Mouse (Mus musculus) ES-Bruce4 (cell line): Measurements from ENCODE around the gene Ikzf1.

Source experiments
- CTCF ChIP-seq: IDR thresholded peaks from one replicate; pipeline ENCODE4 v1.8.1; 2011; ENCODE audit warnings: low read depth, low read length
- EP300 ChIP-seq: IDR thresholded peaks from 2 replicates; pipeline ENCODE4 v1.6.1; 2011; ENCODE audit warnings: low read depth, low read length; ENCODE audit not compliant: insufficient read depth
- POLR2A ChIP-seq: IDR thresholded peaks from one replicate; pipeline ENCODE4 v1.8.1; 2011; ENCODE audit warnings: low read length; ENCODE audit not compliant: insufficient read depth

DNA sequence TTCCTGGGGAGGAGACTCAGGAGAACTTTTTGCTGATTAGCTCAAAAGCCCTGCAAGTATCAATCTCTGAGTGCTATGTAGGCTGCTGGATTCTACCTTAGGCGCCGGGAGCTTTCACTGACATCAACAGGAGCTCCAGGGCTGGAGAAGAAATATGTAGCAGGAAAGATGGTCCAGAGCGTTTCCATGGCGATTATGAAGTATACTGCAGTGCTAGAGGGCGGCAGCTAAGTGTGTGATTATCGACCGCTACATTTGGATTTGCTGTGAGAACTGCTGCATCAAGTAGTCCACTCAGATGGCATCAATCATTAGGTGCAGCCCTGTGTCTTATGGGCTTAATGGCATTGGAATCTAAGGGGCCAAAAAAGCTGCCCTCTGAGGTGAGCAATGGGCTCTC is 7.6 kb upstream of the Ikzf1 start:
- TF ChIP-seq POLR2A (no peak), CTCF (no peak), EP300 (no peak)
